Mouse (Mus musculus) thymus, postnatal 25 days (tissue): Measurements from ENCODE around the gene Angel2.

Experiments
- DNase-seq: peaks from one replicate; pipeline ENCODE4 v3.0.0; 2022

The Angel2 gene

GRCm38 (mm10) chr1:190989437-190990082, 64.6 kb downstream of the Angel2 start:
- DNase-seq: no peak

GRCm38 (mm10) chr1:190995548-190995947, 70.6 kb downstream of the Angel2 start:
- no peak for DNase-seq

- DNase-seq: no peak
Observed at GRCm38 (mm10) chr1:190996346-190996877, 71.5 kb downstream of the Angel2 start.
